Mouse (Mus musculus): ENCODE results near the gene Pfdn6. TPM values are rescaled to one million over a fixed set of nuclear protein-coding genes. Genes with fewer than 3 reads are reported as not detected.

Pfdn6 gene
- polyA plus RNA-seq, 1 experiment, result 19.4 TPM

- Histone ChIP-seq H3K27me3 (ENCODE audit: control insufficient read depth, insufficient read depth, low read length) (no peaks in the 10 kb centered on the region), H3K27ac (ENCODE audit: insufficient read depth, low read depth, low read length) (no peak overlapping the region), H3K4me1 (ENCODE audit: control insufficient read depth, insufficient read depth, insufficient read length, low read length) (no peaks in the 10 kb centered on the region), H3K36me3 (ENCODE audit: control insufficient read depth, insufficient read depth, low read length) (peaks cover 35% of the 10 kb centered on the region), H3K4me3 (ENCODE audit: low read depth, low read length) (no peak overlapping the region)
- TF ChIP-seq POLR2A (IDR thresholded peaks at IDR 0.05; ENCODE audit: low read depth, low read length) (no peak), CTCF (IDR thresholded peaks at IDR 0.05; ENCODE audit: extremely low read depth, insufficient read length, insufficient replicate concordance, low read depth, low read length) (no peak)
- 88% methylated on average over 17 of the region's 17 CpGs for WGBS
Measured at GRCm38 (mm10) chr17:33965082-33965845, 25.1 kb upstream of the Pfdn6 start.

GRCm38 (mm10) chr17:33962876-33963275 is 22.7 kb upstream of the Pfdn6 start:
- H3K4me1 ChIP-seq (ENCODE audit: control insufficient read depth, insufficient read depth, insufficient read length, low read length), result no peaks in the 10 kb centered on the region
- peaks cover 51% of the 10 kb centered on the region for H3K36me3 ChIP-seq (ENCODE audit: control insufficient read depth, insufficient read depth, low read length)
- no peak overlapping the region for H3K27ac ChIP-seq (ENCODE audit: insufficient read depth, low read depth, low read length)
- no peak for TF ChIP-seq POLR2A (IDR thresholded peaks at IDR 0.05; ENCODE audit: low read depth, low read length)
- TF ChIP-seq CTCF (IDR thresholded peaks at IDR 0.05; ENCODE audit: extremely low read depth, insufficient read length, insufficient replicate concordance, low read depth, low read length), result no peak
- H3K27me3 ChIP-seq (ENCODE audit: control insufficient read depth, insufficient read depth, low read length), result no peaks in the 10 kb centered on the region
- no peak overlapping the region for H3K4me3 ChIP-seq (ENCODE audit: low read depth, low read length)
- WGBS, result 93% methylated on average over 7 of the region's 7 CpGs

- H3K4me3 ChIP-seq (ENCODE audit: low read depth, low read length), result no peak overlapping the region
- no peak overlapping the region for H3K27ac ChIP-seq (ENCODE audit: insufficient read depth, low read depth, low read length)
- WGBS, result 93% methylated on average over 15 of the region's 15 CpGs
- H3K36me3 ChIP-seq (ENCODE audit: control insufficient read depth, insufficient read depth, low read length), result peaks cover 44% of the 10 kb centered on the region
- TF ChIP-seq CTCF (IDR thresholded peaks at IDR 0.05; ENCODE audit: extremely low read depth, insufficient read length, insufficient replicate concordance, low read depth, low read length) (no peak), POLR2A (IDR thresholded peaks at IDR 0.05; ENCODE audit: low read depth, low read length) (no peak)
- H3K4me1 ChIP-seq (ENCODE audit: control insufficient read depth, insufficient read depth, insufficient read length, low read length), result no peaks in the 10 kb centered on the region
- H3K27me3 ChIP-seq (ENCODE audit: control insufficient read depth, insufficient read depth, low read length), result no peaks in the 10 kb centered on the region
Measured at GRCm38 (mm10) chr17:33959948-33960347, 19.8 kb upstream of the Pfdn6 start.

GRCm38 (mm10) chr17:33959135-33959534 is 19.0 kb upstream of the Pfdn6 start:
- H3K27ac ChIP-seq (ENCODE audit: insufficient read depth, low read depth, low read length), result no peak overlapping the region
- TF ChIP-seq CTCF (IDR thresholded peaks at IDR 0.05; ENCODE audit: extremely low read depth, insufficient read length, insufficient replicate concordance, low read depth, low read length) (no peak), POLR2A (IDR thresholded peaks at IDR 0.05; ENCODE audit: low read depth, low read length) (no peak)
- 96% methylated on average over 13 of the region's 13 CpGs for WGBS
- peaks cover 4% of the 10 kb centered on the region; the same call in 1 of the 2 replicates for H3K4me1 ChIP-seq (ENCODE audit: control insufficient read depth, insufficient read depth, insufficient read length, low read length)
- peaks cover 42% of the 10 kb centered on the region for H3K36me3 ChIP-seq (ENCODE audit: control insufficient read depth, insufficient read depth, low read length)
- no peaks in the 10 kb centered on the region for H3K27me3 ChIP-seq (ENCODE audit: control insufficient read depth, insufficient read depth, low read length)
- no peak overlapping the region for H3K4me3 ChIP-seq (ENCODE audit: low read depth, low read length)

- no peaks in the 10 kb centered on the region for H3K27me3 ChIP-seq (ENCODE audit: control insufficient read depth, insufficient read depth, low read length)
- peaks cover 45% of the 10 kb centered on the region for H3K36me3 ChIP-seq (ENCODE audit: control insufficient read depth, insufficient read depth, low read length)
- H3K4me1 ChIP-seq (ENCODE audit: control insufficient read depth, insufficient read depth, insufficient read length, low read length), result peaks cover 5% of the 10 kb centered on the region; the same call in 1 of the 2 replicates
- no peak overlapping the region for H3K27ac ChIP-seq (ENCODE audit: insufficient read depth, low read depth, low read length)
- no peak for TF ChIP-seq CTCF (IDR thresholded peaks at IDR 0.05; ENCODE audit: extremely low read depth, insufficient read length, insufficient replicate concordance, low read depth, low read length)
- TF ChIP-seq POLR2A (IDR thresholded peaks at IDR 0.05; ENCODE audit: low read depth, low read length), result no peak
- no peak overlapping the region for H3K4me3 ChIP-seq (ENCODE audit: low read depth, low read length)
- WGBS, result 96% methylated on average over 11 of the region's 11 CpGs
Measured at GRCm38 (mm10) chr17:33958451-33958850, 18.3 kb upstream of the Pfdn6 start.

GRCm38 (mm10) chr17:33957493-33957892 is 17.4 kb upstream of the Pfdn6 start:
- Histone ChIP-seq H3K27ac (ENCODE audit: insufficient read depth, low read depth, low read length) (no peak overlapping the region), H3K36me3 (ENCODE audit: control insufficient read depth, insufficient read depth, low read length) (peaks cover 43% of the 10 kb centered on the region), H3K4me1 (ENCODE audit: control insufficient read depth, insufficient read depth, insufficient read length, low read length) (peaks cover 11% of the 10 kb centered on the region; the same call in 1 of the 2 replicates), H3K27me3 (ENCODE audit: control insufficient read depth, insufficient read depth, low read length) (no peaks in the 10 kb centered on the region), H3K4me3 (ENCODE audit: low read depth, low read length) (no peak overlapping the region)
- TF ChIP-seq POLR2A (IDR thresholded peaks at IDR 0.05; ENCODE audit: low read depth, low read length) (no peak), CTCF (IDR thresholded peaks at IDR 0.05; ENCODE audit: extremely low read depth, insufficient read length, insufficient replicate concordance, low read depth, low read length) (no peak)
- 80% methylated on average over 6 of the region's 6 CpGs for WGBS

- WGBS, result 4% methylated on average over 10 of the region's 10 CpGs
- Histone ChIP-seq H3K4me3 (ENCODE audit: low read depth, low read length) (peak overlapping the region; percentile 83), H3K36me3 (ENCODE audit: control insufficient read depth, insufficient read depth, low read length) (peaks cover 39% of the 10 kb centered on the region), H3K27ac (ENCODE audit: insufficient read depth, low read depth, low read length) (peak overlapping the region; percentile 79; the same call in 1 of the 2 replicates), H3K4me1 (ENCODE audit: control insufficient read depth, insufficient read depth, insufficient read length, low read length) (peaks cover 15% of the 10 kb centered on the region), H3K27me3 (ENCODE audit: control insufficient read depth, insufficient read depth, low read length) (no peaks in the 10 kb centered on the region)
- TF ChIP-seq CTCF (IDR thresholded peaks at IDR 0.05; ENCODE audit: extremely low read depth, insufficient read length, insufficient replicate concordance, low read depth, low read length), result no peak
- no peak for TF ChIP-seq POLR2A (IDR thresholded peaks at IDR 0.05; ENCODE audit: low read depth, low read length)
Measured at GRCm38 (mm10) chr17:33956336-33956735, 16.2 kb upstream of the Pfdn6 start.

Measured in small intestine, adult 2 months (tissue).